Mouse (Mus musculus) MEL (cell line): ENCODE measurements around the gene Kansl3. TPM values are rescaled to one million over a fixed set of nuclear protein-coding genes. Genes with fewer than 3 reads are reported as not detected.
A peak's percentile ranks its signal among the peaks of the same experiment; 100 is the strongest.

Source experiments
- DNase-seq: peaks from one replicate; pipeline ENCODE4 v3.0.0; 2011; ENCODE audit warnings: low read depth, low spot score
- H3K27ac ChIP-seq: 2 replicates; pipeline ENCODE4 v1.5.1; 2012; ENCODE audit warnings: low read depth, mild to moderate bottlenecking, control low read depth, low read length, moderate library complexity; ENCODE audit not compliant: control insufficient read depth
- H3K27me3 ChIP-seq, 2 experiments: fragments of 150-350 bp in 1 of 2; sonication (generic) in 1 of 2; 2 replicates each; pipeline ENCODE4 v1.6.1; 2012; ENCODE audit warnings: low read length in 2 of 2, mild to moderate bottlenecking in 2 of 2, improper control_type of control experiment in 1 of 2, moderate library complexity in 1 of 2; ENCODE audit not compliant: insufficient read depth in 2 of 2, control insufficient read depth in 1 of 2
- H3K36me3 ChIP-seq, 2 experiments: 2 replicates each; pipeline ENCODE4 v1.6.1; 2012 to 2014; ENCODE audit warnings: low read length in 2 of 2, improper control_type of control experiment in 1 of 2, inconsistent platforms in 1 of 2, mild to moderate bottlenecking in 1 of 2; ENCODE audit not compliant: insufficient read depth in 2 of 2, control insufficient read depth in 1 of 2
- H3K4me1 ChIP-seq, 2 experiments: fragments of 150-350 bp in 1 of 2; sonication (generic) in 1 of 2; 2 replicates each; pipeline ENCODE4 v1.6.1; 2012; ENCODE audit warnings: low read length in 2 of 2, improper control_type of control experiment in 1 of 2, mild to moderate bottlenecking in 1 of 2; ENCODE audit not compliant: insufficient read depth in 2 of 2, control insufficient read depth in 1 of 2
- H3K4me3 ChIP-seq, 2 experiments: fragments of 150-350 bp in 1 of 2; sonication (generic) in 1 of 2; 2 replicates each; pipeline ENCODE4 v1.5.1; 2012; ENCODE audit warnings: low read depth in 2 of 2, low read length in 2 of 2, mild to moderate bottlenecking in 2 of 2, moderate library complexity in 2 of 2, control low read depth in 1 of 2, improper control_type of control experiment in 1 of 2; ENCODE audit not compliant: control insufficient read depth in 1 of 2, insufficient read depth in 1 of 2
- H3K79me2 ChIP-seq: 2 replicates; pipeline ENCODE4 v1.6.1; 2012; ENCODE audit warnings: mild to moderate bottlenecking, low read length, moderate library complexity; ENCODE audit not compliant: control insufficient read depth, poor library complexity, insufficient read depth
- H3K9ac ChIP-seq: 2 replicates; pipeline ENCODE4 v1.6.1; 2012; ENCODE audit warnings: low read depth, mild to moderate bottlenecking, control low read depth, low read length, moderate library complexity; ENCODE audit not compliant: control insufficient read depth, poor library complexity, severe bottlenecking
- H3K9me3 ChIP-seq: fragments of 150-350 bp; sonication (generic); replicated peaks from 2 replicates; pipeline ENCODE4 v1.6.1; 2012; ENCODE audit warnings: mild to moderate bottlenecking, low read length, improper control_type of control experiment, moderate library complexity; ENCODE audit not compliant: insufficient read depth
- BHLHE40 ChIP-seq: IDR thresholded peaks from 2 replicates; pipeline ENCODE4 v1.6.1; 2012; ENCODE audit warnings: low read depth, mild to moderate bottlenecking, inconsistent platforms, low read length, improper control_type of control experiment, borderline replicate concordance
- CHD2 ChIP-seq: IDR thresholded peaks from 2 replicates; pipeline ENCODE4 v1.6.1; 2011; ENCODE audit warnings: low read length, improper control_type of control experiment
- CTCF ChIP-seq, 3 experiments: IDR thresholded peaks in 2 of 3; conservative IDR thresholded peaks in 1 of 3; 2 replicates each; pipeline ENCODE4 v1.5.1; 2011 to 2012; ENCODE audit warnings: low read length in 3 of 3, low read depth in 2 of 3, mild to moderate bottlenecking in 2 of 3, improper control_type of control experiment in 1 of 3, inconsistent platforms in 1 of 3, mixed read lengths in 1 of 3, moderate library complexity in 1 of 3; ENCODE audit not compliant: control insufficient read depth in 1 of 3, insufficient read depth in 1 of 3, poor library complexity in 1 of 3, severe bottlenecking in 1 of 3
- ELF1 ChIP-seq: IDR thresholded peaks from 2 replicates; pipeline ENCODE4 v1.6.1; 2014; ENCODE audit warnings: low read depth, mild to moderate bottlenecking, inconsistent platforms, low read length, improper control_type of control experiment, moderate library complexity
- ETS1 ChIP-seq: IDR thresholded peaks from 2 replicates; pipeline ENCODE4 v1.6.1; 2012; ENCODE audit warnings: low read depth, mild to moderate bottlenecking, inconsistent platforms, low read length, improper control_type of control experiment, moderate library complexity
- HCFC1 ChIP-seq: IDR thresholded peaks from 2 replicates; pipeline ENCODE4 v1.6.1; 2012; ENCODE audit warnings: low read depth, mild to moderate bottlenecking, inconsistent platforms, low read length, improper control_type of control experiment, moderate library complexity
- MYC ChIP-seq: IDR thresholded peaks from 2 replicates; pipeline ENCODE4 v1.6.1; 2011; ENCODE audit warnings: low read depth, mild to moderate bottlenecking, low read length, improper control_type of control experiment, moderate library complexity
- NRF1 ChIP-seq: IDR thresholded peaks from 2 replicates; pipeline ENCODE4 v1.6.1; 2014; ENCODE audit warnings: low read depth, mild to moderate bottlenecking, inconsistent platforms, low read length, improper control_type of control experiment, moderate library complexity; ENCODE audit not compliant: poor library complexity, insufficient read depth, severe bottlenecking
- RAD21 ChIP-seq: IDR thresholded peaks from 2 replicates; pipeline ENCODE4 v1.6.1; 2011; ENCODE audit warnings: mild to moderate bottlenecking, low read depth, low read length, improper control_type of control experiment
- SMC3 ChIP-seq: IDR thresholded peaks from 2 replicates; pipeline ENCODE4 v1.6.1; 2011; ENCODE audit warnings: low read depth, low read length, improper control_type of control experiment
- USF2 ChIP-seq, 2 experiments: IDR thresholded peaks; 2 replicates each; pipeline ENCODE4 v1.6.1; 2011 to 2012; ENCODE audit warnings: improper control_type of control experiment in 2 of 2, low read length in 2 of 2, borderline replicate concordance in 1 of 2, inconsistent platforms in 1 of 2, low read depth in 1 of 2, mild to moderate bottlenecking in 1 of 2; ENCODE audit not compliant: insufficient read depth in 1 of 2
- ZMIZ1 ChIP-seq: IDR thresholded peaks from 2 replicates; pipeline ENCODE4 v1.6.1; 2012; ENCODE audit warnings: low read depth, mild to moderate bottlenecking, inconsistent platforms, low read length, improper control_type of control experiment, moderate library complexity
- ZNF384 ChIP-seq: IDR thresholded peaks from 2 replicates; pipeline ENCODE4 v1.6.1; 2012; ENCODE audit warnings: low read depth, mild to moderate bottlenecking, inconsistent platforms, low read length, improper control_type of control experiment
- polyA plus RNA-seq, 2 experiments: library from polyadenylated mRNA; stranded (reverse) in 1 of 2; unstranded in 1 of 2; fragments of >175 nt in 1 of 2; fragments of >200 nt in 1 of 2; gene quantifications; 2 replicates each; pipeline versions ENCODE4 v1.2.1 to v1.2.4; 2012; ENCODE audit warnings: low replicate concordance in 2 of 2, low read depth in 1 of 2; ENCODE audit not compliant: insufficient read length in 2 of 2, insufficient read depth in 1 of 2, missing spikeins in 1 of 2
- total RNA-seq: library from RNA; depleted of rRNA; stranded (reverse); fragments of 300-350 nt; gene quantifications from 2 replicates; pipeline ENCODE4 v1.2.3, GENCODE M21; 2012

The Kansl3 gene
- total and polyA plus RNA-seq, 3 experiments, result 29.0 to 55.4 (median 45.6) TPM

DNA sequence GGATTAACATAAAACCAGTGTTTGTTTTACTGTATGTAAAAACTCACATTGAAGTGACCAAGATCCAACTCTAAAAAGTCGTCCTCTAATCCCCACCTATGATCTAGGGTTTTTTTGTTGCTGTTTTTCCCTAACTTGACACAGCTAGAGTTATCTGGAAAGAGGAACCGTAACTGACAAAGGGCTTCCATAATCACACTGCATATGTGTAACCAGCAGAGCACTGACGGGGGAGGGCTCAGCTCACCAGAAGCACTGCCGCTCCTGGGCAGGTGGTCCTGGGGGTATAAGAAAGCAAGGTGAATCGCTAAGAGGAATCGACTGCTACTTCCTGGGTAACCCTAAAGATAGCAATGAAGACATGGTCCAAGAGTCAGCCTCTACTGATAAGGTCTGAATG lies 26.4 kb downstream of the Kansl3 start:
- Histone ChIP-seq H3K4me3 (no peak overlapping the region), H3K27ac (no peak overlapping the region), H3K4me1 (peaks cover 0 to 4% of the 10 kb centered on the region in 2 experiments; a peak in 2 of 4 replicates), H3K36me3 (peaks cover 10 to 45% of the 10 kb centered on the region in 2 experiments), H3K9me3 (no peaks in the 10 kb centered on the region), H3K79me2 (no peaks in the 10 kb centered on the region), H3K27me3 (no peaks in the 10 kb centered on the region), H3K9ac (no peak overlapping the region)
- DNase-seq, result no peak
- TF ChIP-seq USF2 (IDR thresholded peaks at IDR 0.05; ENCODE audit: borderline replicate concordance in 1 of 2, insufficient read depth in 1 of 2, low read depth in 1 of 2, low read length in 2 of 2), result no peak
- no peak for TF ChIP-seq NRF1
- TF ChIP-seq ELF1, result peak; percentile 23; the same call in 1 of the 2 replicates

DNA sequence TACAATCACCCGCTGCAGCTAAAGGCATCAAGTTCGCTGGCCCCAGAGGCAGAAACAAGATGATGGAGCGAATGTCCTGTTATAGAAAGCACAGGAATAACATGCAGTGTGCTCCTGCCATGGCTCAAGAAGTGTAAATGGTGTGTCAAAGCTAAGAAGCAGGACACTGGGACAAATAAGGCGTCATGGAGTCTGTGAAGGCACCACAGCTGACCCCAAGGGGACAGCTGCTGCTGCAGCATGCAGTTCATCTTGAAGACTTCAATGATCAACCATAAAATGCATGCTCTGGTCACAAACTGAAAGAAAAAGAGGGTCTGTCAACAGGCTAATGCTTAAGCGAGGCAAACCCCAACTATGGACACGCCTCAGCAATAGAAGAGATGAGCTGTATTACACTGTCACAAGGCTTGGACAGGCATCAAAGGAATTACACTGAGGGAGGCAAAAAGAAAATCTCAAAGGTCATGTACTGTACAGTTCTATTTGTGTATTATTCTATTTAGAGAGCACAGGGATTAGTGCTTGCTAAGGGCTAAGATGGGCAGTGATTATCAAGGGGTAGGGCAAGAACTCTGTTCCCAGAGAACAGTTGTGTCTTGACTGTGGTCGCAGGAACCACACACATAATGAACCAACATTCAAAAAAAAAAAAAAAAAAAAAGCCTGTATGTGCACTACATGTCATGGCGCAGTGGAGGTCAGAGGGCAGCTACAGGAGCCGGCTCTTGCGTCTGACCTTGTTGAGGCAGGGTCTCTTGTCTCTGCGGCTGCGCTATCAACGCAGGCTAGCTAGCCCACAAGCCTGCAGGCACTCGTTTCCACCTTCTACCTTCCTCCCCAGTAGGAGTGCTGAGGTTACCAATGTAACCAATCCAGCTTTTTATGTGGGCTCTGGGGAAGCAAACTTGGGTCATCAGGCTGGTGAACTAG lies 35.8 kb downstream of the Kansl3 start:
- Histone ChIP-seq H3K9ac (no peak overlapping the region), H3K9me3 (no peaks in the 10 kb centered on the region), H3K36me3 (no peaks in the 10 kb centered on the region; a peak in 2 of 4 replicates), H3K27me3 (no peaks in the 10 kb centered on the region), H3K4me1 (no peaks in the 10 kb centered on the region), H3K4me3 (no peak overlapping the region), H3K79me2 (no peaks in the 10 kb centered on the region), H3K27ac (no peak overlapping the region)
- no peak for DNase-seq
- TF ChIP-seq SMC3 (no peak), CHD2 (no peak), ZNF384 (no peak), BHLHE40 (no peak), MYC (no peak), USF2 (IDR thresholded peaks at IDR 0.05; ENCODE audit: borderline replicate concordance in 1 of 2, insufficient read depth in 1 of 2, low read depth in 1 of 2, low read length in 2 of 2) (no peak), HCFC1 (no peak), CTCF (IDR thresholded peaks at IDR 0.05 in 2 of 3, conservative IDR thresholded peaks at IDR 0.05 in 1 of 3; ENCODE audit: control insufficient read depth in 1 of 3, insufficient read depth in 1 of 3, low read depth in 2 of 3, low read length in 3 of 3, poor library complexity in 1 of 3, severe bottlenecking in 1 of 3) (no peak), ZMIZ1 (no peak), RAD21 (no peak), ETS1 (no peak)
